13 mouse cellular contexts compared by ENCODE assay signal in genomic region chr6:97757361-97757760, GRCm38 (mm10). TPM values are rescaled to one million over a fixed set of nuclear protein-coding genes. Genes with fewer than 3 reads are reported as not detected.
DNase-seq lines count a peak whose midpoint lies in the region.
"Had no signal": no experiment of that assay in that cellular context is flagged by ENCODE, and none has a peak within 500 bp of the region (broad histone marks: within the 10 kb centered on the region; RNA-seq: fewer than 3 reads in every experiment).

No protein-coding gene starts in this region.

- DNase-seq in heart, adult 11 months: peak; percentile 93
- DNase-seq in heart, postnatal 10 days: no peak
- peak; percentile 12 to 49 for DNase-seq in lung, adult 18-20 months
- DNase-seq in lung, postnatal 4 days: no peak
- DNase-seq in adipocyte (ENCODE audit: low spot score): peak; percentile 38
- peak; percentile 10 to 12 for DNase-seq in heart, postnatal 36 days
- DNase-seq in cerebellum, postnatal 10 days: no peak
- DNase-seq in layer of hippocampus, adult 11-12 months (ENCODE audit: low spot score): no peak
- DNase-seq: adrenal gland, postnatal 36 days; cerebellum, adult 11-12 months; cerebellum, postnatal 25 days; kidney, adult 11 months; thymus, postnatal 14 days had no signal

- intact Hi-C loops in heart, postnatal 10 days (cut with DNase I): loop anchor here (5.0 kb wide), 1 partner anchor 625 kb away; no protein-coding TSS in a partner anchor
- intact Hi-C loops in heart, postnatal 36 days (cut with DNase I): no loop called here

RNA-seq across cellular contexts. Expression of gene Mitf, which starts 49.5 kb away (rescaled TPM):
- 10 to 100 TPM; 54.0 to 58.1 TPM for total RNA-seq in heart, postnatal 10 days (2021)
- total RNA-seq in heart, postnatal 36 days (2021): 10 to 100 TPM; 52.0 to 60.2 TPM

Comparison
In these comparisons a context has a peak if more than half of its experiments do, and no peak if none do; other contexts are left out.
1. DNase-seq: peak in heart, adult 11 months (single experiment), lung, adult 18-20 months (2 of 2), adipocyte (single experiment) and heart, postnatal 36 days (2 of 2); none in heart, postnatal 10 days (0 of 2), lung, postnatal 4 days (0 of 2), cerebellum, postnatal 10 days (0 of 2) and layer of hippocampus, adult 11-12 months (single experiment).